Mouse (Mus musculus): ENCODE measurements around the gene Tmem37. TPM values are rescaled to one million over a fixed set of nuclear protein-coding genes. Genes with fewer than 3 reads are reported as not detected.

Gene Tmem37
- polyA plus RNA-seq, 1 experiment from 2014 or later = 11.3 TPM

DNA sequence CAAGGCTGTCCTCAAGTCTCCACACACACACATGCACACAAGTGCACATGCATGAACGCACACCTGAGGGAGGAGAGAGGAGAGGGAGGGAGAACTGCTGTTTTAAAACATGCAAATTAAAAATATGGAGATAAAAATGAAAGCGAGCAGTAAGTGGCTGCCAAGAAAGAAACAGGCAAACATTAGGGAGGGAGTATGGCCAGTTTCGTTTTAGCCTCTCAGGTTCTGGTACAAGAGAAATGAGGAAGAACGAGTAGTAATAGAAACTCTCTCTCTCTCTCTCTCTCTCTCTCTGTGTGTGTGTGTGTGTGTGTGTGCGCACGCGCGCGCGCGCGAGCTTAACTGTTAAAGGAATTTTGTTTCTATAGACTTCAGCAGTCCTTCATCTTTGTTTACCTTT lies 54.4 kb downstream of the Tmem37 start:
- no peak for DNase-seq (ENCODE audit: low spot score)

GRCm38 (mm10) chr1:120018900-120019299 lies 55.0 kb downstream of the Tmem37 start:
- no peak for DNase-seq (ENCODE audit: low spot score)

Other genes starting within 250 kb of the Tmem37 start
- gene Ptpn4, start 236.5 kb downstream of the Tmem37 start, polyA plus RNA-seq (2015; fragmentation: Nextera tagmentation; extraction: Ambion mirVana) = 4.5 and 4.8 TPM in 2 replicates
- 5.7 and 6.2 TPM in 2 replicates for gene Tmem177, start 160.9 kb downstream of the Tmem37 start, polyA plus RNA-seq (2015; fragmentation: Nextera tagmentation; extraction: Ambion mirVana)
- gene Cfap221, start 76.8 kb downstream of the Tmem37 start, polyA plus RNA-seq (2015; fragmentation: Nextera tagmentation; extraction: Ambion mirVana) = 0.07 TPM in 1 of 2 replicates, not detected in the other
- 0.23 TPM in 1 of 2 replicates, not detected in the other for gene Sctr, start 67.2 kb downstream of the Tmem37 start, polyA plus RNA-seq (2015; fragmentation: Nextera tagmentation; extraction: Ambion mirVana)
- gene Dbi, start 47.0 kb upstream of the Tmem37 start, polyA plus RNA-seq (2015; fragmentation: Nextera tagmentation; extraction: Ambion mirVana) = 518 and 575 TPM in 2 replicates
- gene 3110009E18Rik, start 47.1 kb upstream of the Tmem37 start, polyA plus RNA-seq (2015; fragmentation: Nextera tagmentation; extraction: Ambion mirVana) = 55.5 and 56.4 TPM in 2 replicates
- 4.7 and 5.0 TPM in 2 replicates for gene Steap3, start 198.6 kb upstream of the Tmem37 start, polyA plus RNA-seq (2015; fragmentation: Nextera tagmentation; extraction: Ambion mirVana)